Mouse (Mus musculus) ES-CJ7 (cell line): ENCODE measurements at regions not wholly inside any gene's neighbourhood (a gene's known extent, or its start where the extent isn't known, plus 50 kb on each side); places are given as distances from the start of the nearest gene placed in this dataset.

Source experiments
- DNase-seq: peaks from one replicate; pipeline ENCODE4 v3.0.0; 2011; ENCODE audit warnings: low read depth, low spot score

- no peak for DNase-seq
Observed at GRCm38 (mm10) chr4:73051511-73051910, 199.1 kb upstream of the Aldoart1 start.

- no peak for DNase-seq
Observed at GRCm38 (mm10) chr4:73047804-73048203, 195.4 kb upstream of the Aldoart1 start.

GRCm38 (mm10) chr4:73044356-73044755 lies 191.9 kb upstream of the Aldoart1 start:
- DNase-seq: no peak

- DNase-seq: peak; percentile 37
Observed at GRCm38 (mm10) chr4:73042672-73043071, 190.2 kb upstream of the Aldoart1 start.

GRCm38 (mm10) chr4:73041486-73041885 lies 189.1 kb upstream of the Aldoart1 start:
- no peak for DNase-seq

GRCm38 (mm10) chr4:72997686-72998085 lies 145.3 kb upstream of the Aldoart1 start:
- DNase-seq: no peak

GRCm38 (mm10) chr4:72996102-72996501 lies 143.7 kb upstream of the Aldoart1 start:
- no peak for DNase-seq

GRCm38 (mm10) chr4:72946369-72946981 lies 94.0 kb upstream of the Aldoart1 start:
- no peak for DNase-seq

GRCm38 (mm10) chr4:72923396-72923795 lies 71.0 kb upstream of the Aldoart1 start:
- DNase-seq: no peak

- DNase-seq: no peak
Observed at GRCm38 (mm10) chr4:72914991-72915390, 62.6 kb upstream of the Aldoart1 start.
